Mouse (Mus musculus) forebrain, embryonic 11.5 days (tissue): ENCODE data around the gene Dock8. TPM values are rescaled to one million over a fixed set of nuclear protein-coding genes. Genes with fewer than 3 reads are reported as not detected.

Experiments used
- polyA plus RNA-seq: library from polyadenylated mRNA; unstranded; fragments of >200 nt; fragmentation: Nextera tagmentation; extraction: Ambion mirVana; gene quantifications from 2 replicates; pipeline ENCODE4 v1.2.1, GENCODE M21; 2014

Dock8 gene
- polyA plus RNA-seq, 1 experiment from 2014 or later, result 1.3 TPM

Other genes with a start within 250 kb of the Dock8 start
- gene Pgm5, start 137.7 kb upstream of the Dock8 start, polyA plus RNA-seq, result 0.11 and 0.35 TPM in 2 replicates
- gene Gm10053, start 123.8 kb upstream of the Dock8 start, polyA plus RNA-seq, result 243 and 249 TPM in 2 replicates
- gene Foxd4, start 98.3 kb upstream of the Dock8 start, polyA plus RNA-seq, result not detected in 2 replicates
- 21.6 and 22.2 TPM in 2 replicates for gene Cbwd1, start 37.9 kb upstream of the Dock8 start, polyA plus RNA-seq
- 9.6 and 15.3 TPM in 2 replicates for gene Kank1, start 237.4 kb downstream of the Dock8 start, polyA plus RNA-seq